Mouse (Mus musculus): ENCODE data around the gene Gria4. TPM values are rescaled to one million over a fixed set of nuclear protein-coding genes. Genes with fewer than 3 reads are reported as not detected.
A peak's percentile ranks its signal among the peaks of the same experiment; 100 is the strongest.

Gene Gria4
- total and polyA plus RNA-seq, 2 experiments from 2014 or later, result 37.2 to 121 TPM

- H3K4me3 ChIP-seq (ENCODE audit: low read depth, low read length), result no peak overlapping the region
- TF ChIP-seq CTCF (IDR thresholded peaks at IDR 0.05), result no peak
- no peaks in the 10 kb centered on the region for H3K27me3 ChIP-seq (ENCODE audit: insufficient read depth, low read length)
- DNase-seq (ENCODE audit: low spot score) (peak; percentile 6), ATAC-seq (ENCODE audit: low FRiP score) (no peak)
- 6% methylated on average over 1 of the region's 1 CpGs for WGBS
- no peak overlapping the region for H3K9ac ChIP-seq (replicated peaks; ENCODE audit: low read length, poor library complexity, severe bottlenecking)
- H3K36me3 ChIP-seq (ENCODE audit: insufficient read depth, low read length), result no peaks in the 10 kb centered on the region
- H3K4me2 ChIP-seq (ENCODE audit: low read depth, low read length, poor library complexity, severe bottlenecking), result no peak overlapping the region
- H3K27ac ChIP-seq (ENCODE audit: low read depth, low read length), result no peak overlapping the region
- no peaks in the 10 kb centered on the region for H3K4me1 ChIP-seq (ENCODE audit: insufficient read depth, low read length)
- no peaks in the 10 kb centered on the region for H3K9me3 ChIP-seq (ENCODE audit: low read length)
These were observed 290.9 kb downstream of the Gria4 start for GRCm38 (mm10) chr9:4505087-4505486.

GRCm38 (mm10) chr9:4486428-4486827 is 309.6 kb downstream of the Gria4 start:
- DNase-seq (ENCODE audit: low spot score) (no peak), ATAC-seq (ENCODE audit: low FRiP score) (no peak)
- no peaks in the 10 kb centered on the region for H3K9me3 ChIP-seq (ENCODE audit: low read length)
- no peak overlapping the region for H3K9ac ChIP-seq (replicated peaks; ENCODE audit: low read length, poor library complexity, severe bottlenecking)
- 90% methylated on average over 2 of the region's 2 CpGs for WGBS
- no peak overlapping the region for H3K4me2 ChIP-seq (ENCODE audit: low read depth, low read length, poor library complexity, severe bottlenecking)
- no peaks in the 10 kb centered on the region for H3K27me3 ChIP-seq (ENCODE audit: insufficient read depth, low read length)
- no peak overlapping the region for H3K27ac ChIP-seq (ENCODE audit: low read depth, low read length)
- no peaks in the 10 kb centered on the region for H3K36me3 ChIP-seq (ENCODE audit: insufficient read depth, low read length)
- no peaks in the 10 kb centered on the region for H3K4me1 ChIP-seq (ENCODE audit: insufficient read depth, low read length)
- TF ChIP-seq CTCF (IDR thresholded peaks at IDR 0.05), result no peak
- no peak overlapping the region for H3K4me3 ChIP-seq (ENCODE audit: low read depth, low read length)

GRCm38 (mm10) chr9:4484502-4484901 is 311.5 kb downstream of the Gria4 start:
- Histone ChIP-seq H3K4me3 (ENCODE audit: low read depth, low read length) (no peak overlapping the region), H3K27me3 (ENCODE audit: insufficient read depth, low read length) (no peaks in the 10 kb centered on the region), H3K36me3 (ENCODE audit: insufficient read depth, low read length) (no peaks in the 10 kb centered on the region), H3K27ac (ENCODE audit: low read depth, low read length) (no peak overlapping the region), H3K4me2 (ENCODE audit: low read depth, low read length, poor library complexity, severe bottlenecking) (no peak overlapping the region), H3K9ac (replicated peaks; ENCODE audit: low read length, poor library complexity, severe bottlenecking) (no peak overlapping the region), H3K9me3 (ENCODE audit: low read length) (no peaks in the 10 kb centered on the region), H3K4me1 (ENCODE audit: insufficient read depth, low read length) (no peaks in the 10 kb centered on the region)
- WGBS, result 78% methylated on average over 2 of the region's 2 CpGs
- DNase-seq (ENCODE audit: low spot score) (no peak), ATAC-seq (ENCODE audit: low FRiP score) (no peak)
- TF ChIP-seq CTCF (IDR thresholded peaks at IDR 0.05), result no peak

- DNase-seq (ENCODE audit: low spot score), result peak; percentile 8
- H3K27ac ChIP-seq (ENCODE audit: low read depth, low read length), result no peak overlapping the region
- WGBS, result 63% methylated on average over 2 of the region's 2 CpGs
- 0 out of 2 replicates have a peak, but pooled peaks cover under 1% of the 10 kb centered on the region for H3K36me3 ChIP-seq (ENCODE audit: insufficient read depth, low read length)
- ATAC-seq (ENCODE audit: low FRiP score), result no peak
- no peak overlapping the region for H3K4me3 ChIP-seq (ENCODE audit: low read depth, low read length)
- H3K27me3 ChIP-seq (ENCODE audit: insufficient read depth, low read length), result no peaks in the 10 kb centered on the region
- no peaks in the 10 kb centered on the region for H3K9me3 ChIP-seq (ENCODE audit: low read length)
- no peaks in the 10 kb centered on the region for H3K4me1 ChIP-seq (ENCODE audit: insufficient read depth, low read length)
- H3K4me2 ChIP-seq (ENCODE audit: low read depth, low read length, poor library complexity, severe bottlenecking), result no peak overlapping the region
- no peak for TF ChIP-seq CTCF (IDR thresholded peaks at IDR 0.05)
- H3K9ac ChIP-seq (replicated peaks; ENCODE audit: low read length, poor library complexity, severe bottlenecking), result no peak overlapping the region
These were observed 325.2 kb downstream of the Gria4 start for GRCm38 (mm10) chr9:4470791-4471190.

- WGBS, result 74% methylated on average over 1 of the region's 1 CpGs
- no peak for ATAC-seq (ENCODE audit: low FRiP score)
- no peaks in the 10 kb centered on the region for H3K4me1 ChIP-seq (ENCODE audit: insufficient read depth, low read length)
These were observed 336.5 kb downstream of the Gria4 start for GRCm38 (mm10) chr9:4459456-4460070.

GRCm38 (mm10) chr9:4458193-4458592 is 337.8 kb downstream of the Gria4 start:
- no peaks in the 10 kb centered on the region for H3K27me3 ChIP-seq (ENCODE audit: insufficient read depth, low read length)
- no peak overlapping the region for H3K4me3 ChIP-seq (ENCODE audit: low read depth, low read length)
- ATAC-seq (ENCODE audit: low FRiP score), result no peak
- no peaks in the 10 kb centered on the region for H3K9me3 ChIP-seq (ENCODE audit: low read length)
- no peaks in the 10 kb centered on the region for H3K4me1 ChIP-seq (ENCODE audit: insufficient read depth, low read length)
- no peak overlapping the region for H3K27ac ChIP-seq (ENCODE audit: low read depth, low read length)
- 93% methylated on average over 1 of the region's 1 CpGs for WGBS
- TF ChIP-seq CTCF (IDR thresholded peaks at IDR 0.05), result no peak
- no peak for DNase-seq (ENCODE audit: low spot score)
- H3K4me2 ChIP-seq (ENCODE audit: low read depth, low read length, poor library complexity, severe bottlenecking), result no peak overlapping the region
- H3K9ac ChIP-seq (replicated peaks; ENCODE audit: low read length, poor library complexity, severe bottlenecking), result no peak overlapping the region
- H3K36me3 ChIP-seq (ENCODE audit: insufficient read depth, low read length), result peaks cover 6% of the 10 kb centered on the region; the same call in 1 of the 2 replicates

More at GRCm38 (mm10) chr9:4459456-4460070, 336.5 kb downstream of the Gria4 start:
- Histone ChIP-seq H3K4me2 (ENCODE audit: low read depth, low read length, poor library complexity, severe bottlenecking) (no peak overlapping the region), H3K27ac (ENCODE audit: low read depth, low read length) (no peak overlapping the region), H3K27me3 (ENCODE audit: insufficient read depth, low read length) (no peaks in the 10 kb centered on the region), H3K4me3 (ENCODE audit: low read depth, low read length) (no peak overlapping the region), H3K36me3 (ENCODE audit: insufficient read depth, low read length) (0 out of 2 replicates have a peak, but pooled peaks cover 6% of the 10 kb centered on the region), H3K9ac (replicated peaks; ENCODE audit: low read length, poor library complexity, severe bottlenecking) (no peak overlapping the region), H3K9me3 (ENCODE audit: low read length) (no peaks in the 10 kb centered on the region)
- no peak for TF ChIP-seq CTCF (IDR thresholded peaks at IDR 0.05)
- no peak for DNase-seq (ENCODE audit: low spot score)
